In the genomic region with DNA sequence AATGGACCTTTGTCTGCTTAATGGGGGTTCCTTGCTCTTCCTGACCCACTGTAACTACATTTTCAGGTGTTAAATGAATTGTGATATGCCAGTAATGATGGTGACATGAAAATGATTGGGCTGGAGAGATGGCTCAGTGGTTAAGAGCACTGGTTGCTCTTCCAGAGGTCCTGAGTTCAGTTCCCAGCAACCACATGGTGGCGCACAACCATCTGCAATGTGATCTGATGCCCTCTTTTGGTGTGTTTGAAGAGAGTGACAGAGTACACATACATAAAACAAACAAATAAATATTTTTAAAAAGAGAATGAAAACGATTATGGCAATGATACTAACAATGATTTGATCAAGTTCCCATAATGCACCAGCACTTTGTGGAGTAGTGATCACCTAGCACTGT, we compare ENCODE assay signal across 23 mouse cellular contexts. TPM values are rescaled to one million over a fixed set of nuclear protein-coding genes. Genes with fewer than 3 reads are reported as not detected.
DNase-seq lines count a peak whose midpoint lies in the region; ATAC-seq and TF ChIP-seq lines count a peak whose summit lies in the region.
"Had no signal": no experiment of that assay in that cellular context is flagged by ENCODE, and none has a peak within 500 bp of the region (broad histone marks: within the 10 kb centered on the region; RNA-seq: fewer than 3 reads in every experiment).

No protein-coding gene starts in this region.

- no peaks in the 10 kb centered on the region for H3K9me3 ChIP-seq in heart, embryonic 12.5 days (replicated peaks)
- H3K9me3 ChIP-seq in liver, embryonic 12.5 days (replicated peaks): no peaks in the 10 kb centered on the region
- H3K9me3 ChIP-seq: embryonic facial prominence, embryonic 13.5 days; forebrain, embryonic 12.5 days; hindbrain, embryonic 12.5 days had no signal

- H3K4me1 ChIP-seq in heart, embryonic 12.5 days (replicated peaks): no peaks in the 10 kb centered on the region
- H3K4me1 ChIP-seq in liver, embryonic 12.5 days: no peaks in the 10 kb centered on the region
- H3K4me1 ChIP-seq: embryonic facial prominence, embryonic 13.5 days; forebrain, embryonic 12.5 days; hindbrain, embryonic 12.5 days had no signal

- H3K27ac ChIP-seq in heart, embryonic 12.5 days (ENCODE audit: poor library complexity, severe bottlenecking): no peak overlapping the region
- no peak overlapping the region for H3K27ac ChIP-seq in left cerebral cortex, adult 2 months
- no peak overlapping the region for H3K27ac ChIP-seq in liver, embryonic 12.5 days
- H3K27ac ChIP-seq: embryonic facial prominence, embryonic 13.5 days; forebrain, embryonic 12.5 days; hindbrain, embryonic 12.5 days had no signal

- no peaks in the 10 kb centered on the region for H3K36me3 ChIP-seq in heart, embryonic 12.5 days
- no peaks in the 10 kb centered on the region for H3K36me3 ChIP-seq in liver, embryonic 12.5 days
- H3K36me3 ChIP-seq: embryonic facial prominence, embryonic 13.5 days; forebrain, embryonic 12.5 days; hindbrain, embryonic 12.5 days had no signal

- H3K9ac ChIP-seq in heart, embryonic 12.5 days: no peak overlapping the region
- H3K9ac ChIP-seq in liver, embryonic 12.5 days: no peak overlapping the region
- H3K9ac ChIP-seq: embryonic facial prominence, embryonic 13.5 days; forebrain, embryonic 12.5 days; hindbrain, embryonic 12.5 days had no signal

- H3K4me3 ChIP-seq in heart, embryonic 12.5 days: no peak overlapping the region
- H3K4me3 ChIP-seq in left cerebral cortex, adult 2 months: no peak overlapping the region
- no peak overlapping the region for H3K4me3 ChIP-seq in liver, embryonic 12.5 days
- H3K4me3 ChIP-seq: embryonic facial prominence, embryonic 13.5 days; forebrain, embryonic 12.5 days; hindbrain, embryonic 12.5 days had no signal

- peak; percentile 39 for TF ChIP-seq CTCF in left cerebral cortex, adult 2 months (IDR thresholded peaks at IDR 0.05)

- ATAC-seq in heart, embryonic 12.5 days (ENCODE audit: insufficient number of reproducible peaks, low FRiP score): no peak
- no peak for ATAC-seq in liver, embryonic 12.5 days
- ATAC-seq: CD4-positive, CD25-positive, alpha-beta regulatory T cell, adult 4 months; forebrain, embryonic 16.5 days; hindbrain, embryonic 16.5 days; inflammation-experienced regulatory T-cells, adult 6 months had no signal

- peak; percentile 8 to 47 for DNase-seq in adrenal gland, adult (ENCODE audit: inconsistent age in 2 of 2, low spot score in 1 of 2)
- no peak for DNase-seq in adrenal gland, postnatal 25 days
- DNase-seq in heart, adult 11 months: peak; percentile 43
- no peak for DNase-seq in left cerebral cortex, adult 2 months (ENCODE audit: extremely low spot score in 1 of 2, low spot score in 2 of 2)
- DNase-seq in left cerebral cortex, postnatal 25 days (ENCODE audit: low spot score in 2 of 2): no peak
- DNase-seq: B cell, adult 2 months; cerebellum, adult 18-20 months; cerebellum, adult 9-11 months; cerebellum, postnatal 36 days; gastrocnemius, postnatal 10 days; heart, postnatal 10 days; heart, postnatal 4 days had no signal

- no peaks in the 10 kb centered on the region for H3K27me3 ChIP-seq in heart, embryonic 12.5 days (replicated peaks)
- H3K27me3 ChIP-seq in liver, embryonic 12.5 days (replicated peaks): no peaks in the 10 kb centered on the region
- H3K27me3 ChIP-seq: embryonic facial prominence, embryonic 13.5 days; forebrain, embryonic 12.5 days; hindbrain, embryonic 12.5 days had no signal

- 59% methylated on average over 2 of the region's 2 CpGs for WGBS in heart, embryonic 12.5 days
- 50% methylated on average over 2 of the region's 2 CpGs for WGBS in liver, embryonic 12.5 days (ENCODE audit: insufficient replicate concordance)

- H3K4me2 ChIP-seq in heart, embryonic 12.5 days: no peak overlapping the region
- no peak overlapping the region for H3K4me2 ChIP-seq in liver, embryonic 12.5 days
- H3K4me2 ChIP-seq: embryonic facial prominence, embryonic 13.5 days; forebrain, embryonic 12.5 days; hindbrain, embryonic 12.5 days had no signal

- intact Hi-C loops in left cerebral cortex, adult 2 months (cut with DNase I): no loop called here
- intact Hi-C loops in left cerebral cortex, postnatal 25 days (cut with DNase I): loop anchor here (5.0 kb wide), 1 partner anchor 116 kb away; no protein-coding TSS in a partner anchor

RNA-seq across cellular contexts. Expression of a gene that starts 19.8 kb away (rescaled TPM):
- 0.12 and 0.19 TPM in 2 replicates for total RNA-seq in adrenal gland, postnatal 25 days (2021)
- 0.04 and 0.08 TPM in 2 replicates for polyA plus RNA-seq in heart, embryonic 12.5 days (2016; fragmentation: Nextera tagmentation; extraction: Ambion mirVana)
- total RNA-seq in left cerebral cortex, adult 2 months (2021): under 1 TPM in 1 of 2 experiments, not detected in 1; 0.07 TPM
- under 1 TPM in 1 of 2 experiments, not detected in 1; 0.07 TPM for total RNA-seq in left cerebral cortex, postnatal 25 days (2021)
- polyA plus RNA-seq in liver, embryonic 12.5 days (2016; fragmentation: Nextera tagmentation; extraction: Ambion mirVana): 0.07 TPM in 1 of 2 replicates, not detected in the other
- total RNA-seq: gastrocnemius, postnatal 10 days; heart, adult 8-10 months; heart, postnatal 10 days; heart, postnatal 4 days had no signal
- polyA plus RNA-seq: forebrain, embryonic 12.5 days; heart, embryonic 14.5 days; inflammation-experienced regulatory T-cells, adult 6 months had no signal

RNA-seq across cellular contexts. Expression of a gene that starts 39.4 kb away (rescaled TPM):
- total RNA-seq in adrenal gland, postnatal 25 days (2021): 32.5 and 34.9 TPM in 2 replicates
- polyA plus RNA-seq in heart, embryonic 12.5 days (2016; fragmentation: Nextera tagmentation; extraction: Ambion mirVana): 17.1 and 17.3 TPM in 2 replicates
- total RNA-seq in left cerebral cortex, adult 2 months (2021): 10 to 100 TPM; 17.9 to 19.3 TPM
- 10 to 100 TPM; 15.6 to 20.8 TPM for total RNA-seq in left cerebral cortex, postnatal 25 days (2021)
- 15.5 and 17.2 TPM in 2 replicates for polyA plus RNA-seq in liver, embryonic 12.5 days (2016; fragmentation: Nextera tagmentation; extraction: Ambion mirVana)

Comparison
In these comparisons a context has a peak if more than half of its experiments do, and no peak if none do; other contexts are left out.
1. DNase-seq: peak in adrenal gland, adult (2 of 2) and heart, adult 11 months (single experiment); none in adrenal gland, postnatal 25 days (single experiment), left cerebral cortex, adult 2 months (0 of 2) and left cerebral cortex, postnatal 25 days (0 of 2).